Comparison of ENCODE assay signal across 8 mouse cellular contexts in the genomic region with DNA sequence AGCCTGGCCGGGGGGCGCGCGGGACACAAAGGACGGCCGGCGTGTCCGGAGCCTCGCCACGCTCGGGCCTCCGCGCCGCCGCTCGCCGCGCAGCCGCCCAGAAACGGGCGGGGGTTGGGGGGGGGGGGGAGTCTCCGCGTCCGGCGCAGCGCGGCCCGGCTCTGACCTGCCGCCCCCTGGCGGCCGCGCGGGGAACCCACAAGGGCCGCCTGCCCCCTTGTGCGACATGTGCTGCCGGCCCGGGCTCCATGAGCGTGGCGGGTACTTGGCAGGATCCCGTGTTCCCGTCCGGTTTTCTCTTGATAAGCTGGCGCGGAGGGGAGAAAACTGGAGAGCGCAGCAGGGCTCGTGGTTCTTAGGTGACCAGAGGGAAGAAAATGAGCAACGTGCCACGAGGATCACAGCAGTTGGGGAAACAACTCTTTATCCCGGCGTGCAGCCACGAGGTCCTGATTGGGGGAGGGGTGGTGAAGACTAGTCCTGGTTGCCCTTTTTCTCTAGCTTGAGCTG. TPM values are rescaled to one million over a fixed set of nuclear protein-coding genes. Genes with fewer than 3 reads are reported as not detected.
A peak's percentile ranks its signal among the peaks of the same experiment; 100 is the strongest.
DNase-seq lines count a peak whose midpoint lies in the region; ATAC-seq and TF ChIP-seq lines count a peak whose summit lies in the region.

No protein-coding gene starts in this region.

- peak; percentile 97 for DNase-seq in A20 (ENCODE audit: low read depth, low spot score)
- DNase-seq in heart, embryonic 10.5 days (ENCODE audit: low spot score) = peak; percentile 92
- peak; percentile 89 for DNase-seq in midbrain, postnatal 0 days (ENCODE audit: low spot score)
- peak; percentile 71 to 86 for DNase-seq in spleen, postnatal 10 days (ENCODE audit: low spot score in 2 of 2)

- peaks cover 42% of the 10 kb centered on the region for H3K36me3 ChIP-seq in heart, embryonic 10.5 days
- H3K36me3 ChIP-seq in kidney, embryonic 15.5 days = peaks cover 41% of the 10 kb centered on the region
- H3K36me3 ChIP-seq in limb, embryonic 15.5 days = peaks cover 28% of the 10 kb centered on the region
- peaks cover 7% of the 10 kb centered on the region for H3K36me3 ChIP-seq in midbrain, postnatal 0 days (ENCODE audit: insufficient read depth, low read length)

- TF ChIP-seq CTCF in bone marrow macrophage, adult 2 months (IDR thresholded peaks at IDR 0.05; ENCODE audit: low read depth, low read length) = 0 out of 2 replicates have a peak, but pooled peaks have one; percentile 30
- no peak for TF ChIP-seq CTCF in embryonic fibroblast, embryonic 13.5 days (IDR thresholded peaks at IDR 0.05; ENCODE audit: borderline replicate concordance, insufficient read depth, low read length)
- peak; percentile 75 for TF ChIP-seq CTCF in midbrain, postnatal 0 days (IDR thresholded peaks at IDR 0.05)

- no peaks in the 10 kb centered on the region for H3K27me3 ChIP-seq in heart, embryonic 10.5 days (ENCODE audit: insufficient read depth, poor library complexity, severe bottlenecking)
- peaks cover 10% of the 10 kb centered on the region for H3K27me3 ChIP-seq in kidney, embryonic 15.5 days
- H3K27me3 ChIP-seq in limb, embryonic 15.5 days = no peaks in the 10 kb centered on the region
- no peaks in the 10 kb centered on the region for H3K27me3 ChIP-seq in midbrain, postnatal 0 days (ENCODE audit: insufficient read depth, low read length)

- H3K4me1 ChIP-seq in bone marrow macrophage, adult 2 months (ENCODE audit: control insufficient read depth, insufficient read depth, low read length) = peaks cover 11% of the 10 kb centered on the region
- peaks cover 5% of the 10 kb centered on the region; the same call in 1 of the 2 replicates for H3K4me1 ChIP-seq in embryonic fibroblast, embryonic 13.5 days (ENCODE audit: control insufficient read depth, insufficient read depth, low read length)
- H3K4me1 ChIP-seq in heart, embryonic 10.5 days = peaks cover 8% of the 10 kb centered on the region
- peaks cover 28% of the 10 kb centered on the region for H3K4me1 ChIP-seq in kidney, embryonic 15.5 days
- H3K4me1 ChIP-seq in limb, embryonic 15.5 days = peaks cover 16% of the 10 kb centered on the region
- 0 out of 2 replicates have a peak, but pooled peaks cover 3% of the 10 kb centered on the region for H3K4me1 ChIP-seq in midbrain, postnatal 0 days (ENCODE audit: insufficient read depth, low read length)

- ATAC-seq in kidney, embryonic 15.5 days (replicated peaks; ENCODE audit: low FRiP score) = peak; percentile 83
- ATAC-seq in limb, embryonic 15.5 days (ENCODE audit: insufficient number of reproducible peaks, low FRiP score, low TSS enrichment, low read depth) = peak; percentile 76
- peak; percentile 90 for ATAC-seq in midbrain, postnatal 0 days (ENCODE audit: low FRiP score)

- no peak for TF ChIP-seq POLR2A in bone marrow macrophage, adult 2 months (IDR thresholded peaks at IDR 0.05; ENCODE audit: borderline replicate concordance, low read depth, low read length)
- TF ChIP-seq POLR2A in embryonic fibroblast, embryonic 13.5 days (IDR thresholded peaks at IDR 0.05; ENCODE audit: low read depth, low read length) = peak; percentile 41; the same call in 1 of the 2 replicates

- peak overlapping the region; percentile 97 for H3K9ac ChIP-seq in kidney, embryonic 15.5 days
- H3K9ac ChIP-seq in limb, embryonic 15.5 days = peak overlapping the region; percentile 97
- peak overlapping the region; percentile 79 for H3K9ac ChIP-seq in midbrain, postnatal 0 days (replicated peaks; ENCODE audit: low read length, poor library complexity, severe bottlenecking)

- 0% methylated on average over 22 of the region's 51 CpGs for WGBS in heart, embryonic 10.5 days
- 1% methylated on average over 25 of the region's 51 CpGs for WGBS in kidney, embryonic 15.5 days
- WGBS in limb, embryonic 15.5 days = 0% methylated on average over 21 of the region's 51 CpGs
- under 1% methylated on average over 19 of the region's 51 CpGs for WGBS in midbrain, postnatal 0 days

- H3K4me3 ChIP-seq in bone marrow macrophage, adult 2 months (ENCODE audit: insufficient read depth, low read length) = peak overlapping the region; percentile 97
- H3K4me3 ChIP-seq in embryonic fibroblast, embryonic 13.5 days (ENCODE audit: insufficient read depth, low read length) = peak overlapping the region; percentile 76
- peak overlapping the region; percentile 95 for H3K4me3 ChIP-seq in heart, embryonic 10.5 days
- peak overlapping the region; percentile 94 for H3K4me3 ChIP-seq in kidney, embryonic 15.5 days (replicated peaks)
- peak overlapping the region; percentile 86 for H3K4me3 ChIP-seq in limb, embryonic 15.5 days
- H3K4me3 ChIP-seq in midbrain, postnatal 0 days (ENCODE audit: low read depth, low read length) = peak overlapping the region; percentile 85

- H3K27ac ChIP-seq in bone marrow macrophage, adult 2 months (ENCODE audit: insufficient read depth, low read depth, low read length) = peak overlapping the region; percentile 91
- peak overlapping the region; percentile 68 for H3K27ac ChIP-seq in embryonic fibroblast, embryonic 13.5 days (ENCODE audit: insufficient read depth, low read length)
- H3K27ac ChIP-seq in heart, embryonic 10.5 days = peak overlapping the region; percentile 99
- peak overlapping the region; percentile 94 for H3K27ac ChIP-seq in kidney, embryonic 15.5 days
- H3K27ac ChIP-seq in limb, embryonic 15.5 days = peak overlapping the region; percentile 94
- H3K27ac ChIP-seq in midbrain, postnatal 0 days (ENCODE audit: low read depth, low read length) = peak overlapping the region; percentile 82

- no peaks in the 10 kb centered on the region for H3K9me3 ChIP-seq in heart, embryonic 10.5 days
- no peaks in the 10 kb centered on the region for H3K9me3 ChIP-seq in kidney, embryonic 15.5 days (replicated peaks)
- no peaks in the 10 kb centered on the region for H3K9me3 ChIP-seq in limb, embryonic 15.5 days
- H3K9me3 ChIP-seq in midbrain, postnatal 0 days (ENCODE audit: low read length) = no peaks in the 10 kb centered on the region

- peak overlapping the region; percentile 96 for H3K4me2 ChIP-seq in kidney, embryonic 15.5 days
- H3K4me2 ChIP-seq in limb, embryonic 15.5 days = peak overlapping the region; percentile 61
- peak overlapping the region; percentile 91 for H3K4me2 ChIP-seq in midbrain, postnatal 0 days (ENCODE audit: low read depth, low read length, poor library complexity, severe bottlenecking)

RNA-seq across cellular contexts. Expression of gene Gpc5, which starts 49.9 kb away (rescaled TPM):
- not detected in 2 replicates for polyA plus RNA-seq in bone marrow macrophage, adult 2 months (2012; ENCODE audit: insufficient read depth, insufficient read length, missing spikeins)
- polyA plus RNA-seq in embryonic fibroblast, embryonic 13.5 days (2011; ENCODE audit: insufficient read length, low read depth, missing spikeins) = not detected in 2 replicates
- 0.50 and 0.63 TPM in 2 replicates for polyA plus RNA-seq in heart, embryonic 10.5 days (2016; fragmentation: Nextera tagmentation; extraction: Ambion mirVana)
- polyA plus RNA-seq in kidney, embryonic 15.5 days (2015; fragmentation: Nextera tagmentation; extraction: Ambion mirVana) = 10.2 and 11.1 TPM in 2 replicates
- 1.1 and 1.5 TPM in 2 replicates for polyA plus RNA-seq in limb, embryonic 15.5 days (2015; fragmentation: Nextera tagmentation; extraction: Ambion mirVana)
- total RNA-seq in midbrain, postnatal 0 days (2014; rRNA removed) = 23.0 and 23.9 TPM in 2 replicates
- polyA plus RNA-seq in midbrain, postnatal 0 days (2015; fragmentation: Nextera tagmentation; extraction: Ambion mirVana) = 13.8 and 14.3 TPM in 2 replicates

Comparison
In these comparisons a context has a peak if more than half of its experiments do, and no peak if none do; other contexts are left out.
1. Peak in every context shown above with its lines: DNase-seq, ATAC-seq, H3K4me3 ChIP-seq and H3K27ac ChIP-seq.